Mouse (Mus musculus): ENCODE measurements around the gene Bcl2l13.
"Not testable (repeated sequence)": the region's sequence is repeated elsewhere in the genome, so short reads cannot be mapped to it uniquely, and the experiment has no call there.

Bcl2l13 gene

DNA sequence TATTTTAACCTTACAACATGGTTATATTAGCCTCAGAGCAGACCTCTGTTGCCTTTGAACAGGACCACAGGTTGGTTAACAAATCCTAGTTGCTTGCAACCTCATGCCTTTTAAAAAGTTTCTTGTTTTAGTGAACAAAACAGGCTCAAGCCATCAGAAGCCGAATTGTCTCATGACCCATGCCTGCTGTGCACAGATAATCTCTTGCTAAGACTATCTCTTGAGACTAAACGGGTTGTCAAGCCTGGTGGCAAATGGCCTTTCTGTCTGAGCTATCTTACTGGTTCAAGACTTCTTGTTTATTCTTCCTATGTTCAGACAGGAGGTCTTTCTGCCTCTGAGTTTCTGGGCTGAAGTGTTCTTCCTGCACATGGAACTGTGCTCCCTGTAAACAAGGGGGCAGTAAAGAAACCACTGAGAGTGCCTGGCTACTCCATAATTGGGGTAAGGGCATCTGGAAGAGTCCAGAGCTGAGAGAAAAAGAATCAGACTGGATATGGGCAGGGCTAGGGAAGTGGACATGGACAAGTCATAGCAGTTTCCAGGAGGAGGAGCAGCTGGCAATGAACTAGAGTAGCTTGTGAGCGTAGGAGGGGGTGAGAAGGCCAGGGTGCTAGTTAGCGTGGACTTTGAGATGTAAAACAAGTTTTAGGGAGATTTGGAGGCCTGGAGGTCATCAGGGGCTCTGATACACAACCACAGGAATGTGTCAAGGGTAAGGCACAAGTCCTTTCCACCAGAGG, 5.0 kb upstream of the Bcl2l13 start:
- no peak for DNase-seq

- DNase-seq, result no peak
Observed at GRCm38 (mm10) chr6:120832097-120832496, 3.9 kb upstream of the Bcl2l13 start.

- DNase-seq, result no peak
Observed at GRCm38 (mm10) chr6:120834766-120835321, 1.2 kb upstream of the Bcl2l13 start.

GRCm38 (mm10) chr6:120836389-120837151, 558 bp downstream of the Bcl2l13 start:
- DNase-seq, result no peak

GRCm38 (mm10) chr6:120837152-120837530, 1.1 kb downstream of the Bcl2l13 start:
- DNase-seq, result no peak

DNA sequence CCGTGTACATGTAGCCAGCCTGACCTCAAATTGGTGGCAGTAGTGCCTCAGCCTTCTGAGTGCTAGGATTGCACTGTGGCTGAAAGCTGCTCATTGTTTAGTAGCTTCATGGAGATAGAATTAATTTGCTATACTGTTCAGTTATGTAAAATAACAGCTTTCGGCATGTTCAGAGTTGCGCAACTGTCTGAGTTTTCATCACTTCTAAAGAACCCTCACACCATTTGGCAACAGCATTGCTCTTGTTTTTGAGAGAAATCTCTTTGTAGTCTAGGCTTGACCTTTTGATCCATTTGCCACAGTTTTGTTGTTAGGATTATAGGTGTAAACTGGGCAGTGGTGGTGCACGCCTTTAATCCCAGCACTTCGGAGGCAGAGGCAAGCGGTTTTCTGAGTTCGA, 4.2 kb downstream of the Bcl2l13 start:
- no peak for DNase-seq

GRCm38 (mm10) chr6:120841754-120842153, 5.7 kb downstream of the Bcl2l13 start:
- DNase-seq, result no peak

- DNase-seq, result not testable (repeated sequence)
Observed at GRCm38 (mm10) chr6:120850720-120851119, 14.7 kb downstream of the Bcl2l13 start.

- peak in 1 of 2 experiments; percentile 17 for DNase-seq
Observed at GRCm38 (mm10) chr6:120854413-120854812, 18.4 kb downstream of the Bcl2l13 start.

DNA sequence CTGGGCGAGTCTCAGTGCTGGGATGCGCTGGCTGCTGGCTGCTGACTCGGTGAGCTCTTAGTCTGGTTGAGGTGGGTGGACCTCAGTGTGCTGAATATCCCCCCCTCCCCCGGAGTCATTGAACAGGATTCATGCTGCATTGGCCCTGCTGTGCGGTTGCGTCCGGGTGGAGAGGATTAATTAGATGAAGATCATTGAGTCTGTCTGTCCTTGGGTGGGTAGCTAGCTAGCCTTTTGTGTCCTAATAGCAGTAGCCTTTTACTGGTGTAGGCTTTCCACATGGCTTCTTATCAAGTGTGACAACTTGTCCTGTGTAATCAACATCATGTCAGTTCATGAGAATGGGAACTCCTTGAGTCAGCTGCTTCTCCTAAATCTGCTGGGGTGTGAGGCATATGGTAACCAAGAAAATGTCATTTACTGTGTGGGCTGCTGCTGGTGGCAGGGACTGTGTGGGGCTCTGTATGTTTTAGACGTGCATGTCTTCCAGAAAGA, 22.3 kb downstream of the Bcl2l13 start:
- peak; percentile 14 to 26 for DNase-seq

DNA sequence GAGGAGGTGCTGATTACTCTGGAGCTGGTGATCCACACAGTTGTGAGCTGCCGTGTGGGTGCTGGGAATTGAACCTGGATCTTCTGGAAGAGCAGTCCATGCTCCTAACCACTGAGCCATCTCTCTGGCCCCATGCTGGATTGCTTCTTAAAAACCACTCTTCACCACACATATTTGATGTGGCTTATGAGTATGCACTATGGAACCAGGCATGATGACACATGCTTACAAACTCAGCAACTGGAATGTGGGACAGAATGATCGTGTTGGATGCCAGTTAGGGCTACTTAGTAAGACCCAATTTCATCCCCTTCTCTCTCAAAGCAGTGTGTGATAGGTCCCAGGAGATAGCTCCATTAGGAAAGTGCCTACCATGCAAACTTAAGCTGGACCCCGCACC, 24.1 kb downstream of the Bcl2l13 start:
- DNase-seq, result no peak

DNA sequence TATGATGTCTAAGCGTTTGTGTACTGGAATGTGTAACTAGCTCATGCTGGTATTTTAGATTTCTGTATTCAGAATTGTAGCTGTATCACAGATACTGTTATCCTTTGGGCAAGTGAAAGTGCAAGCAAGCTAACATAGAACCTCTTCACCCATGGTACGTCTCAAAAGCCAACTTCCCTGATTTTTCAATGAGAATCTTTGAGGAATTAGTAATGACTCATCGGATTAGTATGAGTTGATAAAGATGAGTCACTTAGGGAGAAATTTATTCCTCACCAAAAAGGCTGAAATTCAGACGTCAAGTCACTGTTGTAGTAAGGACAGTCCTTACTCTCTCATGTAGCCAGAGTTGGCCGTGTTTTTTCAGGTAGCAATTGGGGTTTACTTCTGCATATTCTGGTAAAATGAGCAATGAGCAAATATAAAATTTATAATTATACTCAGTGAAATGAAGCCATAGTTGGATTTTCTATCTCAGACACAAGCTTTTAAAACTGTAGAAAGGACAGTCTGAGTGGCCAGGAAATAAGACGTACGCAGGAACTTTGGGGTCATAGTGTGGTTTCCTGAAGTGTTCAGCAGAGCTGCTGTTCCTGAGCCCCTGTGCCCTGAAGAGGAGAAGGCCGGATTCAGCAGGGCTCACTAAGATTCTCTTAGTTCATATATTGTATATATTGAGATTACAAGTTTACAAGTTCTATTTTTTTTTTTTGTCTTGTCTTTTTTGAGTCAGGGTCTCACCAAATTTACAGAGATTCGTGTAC, 30.2 kb downstream of the Bcl2l13 start:
- no peak for DNase-seq

GRCm38 (mm10) chr6:120868824-120869223, 32.8 kb downstream of the Bcl2l13 start:
- DNase-seq, result no peak

DNA sequence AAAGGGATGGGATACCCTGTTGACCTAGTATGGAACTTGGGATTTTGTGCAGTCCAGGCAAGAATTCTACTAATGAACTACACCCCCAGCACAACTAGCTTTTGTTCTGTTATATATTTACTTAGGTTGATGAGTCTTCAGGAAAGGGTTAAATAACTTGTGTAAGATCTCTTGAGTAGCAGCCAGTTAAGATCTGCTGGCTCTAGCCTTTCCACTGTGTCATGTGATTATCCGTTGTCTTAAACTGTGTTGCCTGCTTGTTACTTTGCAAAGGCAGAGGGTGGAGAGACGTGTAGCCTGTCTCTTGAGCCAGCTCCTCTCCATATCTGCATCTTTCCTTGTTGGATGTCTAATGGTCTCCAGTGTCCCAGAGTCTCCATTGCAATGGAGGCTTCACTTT, 35.3 kb downstream of the Bcl2l13 start:
- no peak for DNase-seq

DNA sequence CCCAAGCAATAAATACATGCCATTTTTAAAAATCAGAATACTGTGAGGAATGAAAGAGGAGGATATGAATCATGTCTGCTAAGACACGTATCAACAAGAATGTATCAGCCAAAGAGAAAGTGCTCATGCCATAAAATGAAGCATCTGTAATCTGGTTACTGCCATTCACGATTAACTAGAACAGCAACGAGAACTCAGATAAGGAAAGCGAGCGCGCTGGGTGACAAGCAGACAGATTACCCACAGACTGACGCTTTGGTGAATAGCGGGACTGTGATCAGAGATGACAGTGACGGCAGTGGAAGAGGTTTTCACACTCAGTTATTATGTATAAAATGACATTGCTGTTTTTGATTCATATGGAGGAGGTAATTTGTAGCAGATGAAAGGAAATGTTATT, 37.9 kb downstream of the Bcl2l13 start:
- DNase-seq, result no peak

DNA sequence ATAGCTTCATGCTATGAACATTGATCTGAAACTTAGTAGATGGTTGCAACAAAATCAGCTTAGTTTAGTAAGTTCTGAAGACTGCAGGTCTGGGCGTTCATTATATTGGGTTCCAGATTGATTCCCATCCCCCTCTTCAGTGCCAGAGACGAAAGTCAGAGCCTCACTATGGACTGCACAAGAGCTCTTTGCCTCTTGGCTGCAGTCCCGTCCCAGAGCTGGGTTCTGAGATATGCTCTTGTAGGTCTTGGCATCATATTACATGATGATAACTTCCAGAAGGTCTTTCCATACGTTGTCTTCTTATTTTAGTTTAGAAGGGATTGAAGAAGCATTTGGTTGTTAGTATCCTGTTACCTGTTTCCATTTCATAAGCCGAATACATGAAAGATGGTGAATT, 43.0 kb downstream of the Bcl2l13 start:
- no peak for DNase-seq

DNA sequence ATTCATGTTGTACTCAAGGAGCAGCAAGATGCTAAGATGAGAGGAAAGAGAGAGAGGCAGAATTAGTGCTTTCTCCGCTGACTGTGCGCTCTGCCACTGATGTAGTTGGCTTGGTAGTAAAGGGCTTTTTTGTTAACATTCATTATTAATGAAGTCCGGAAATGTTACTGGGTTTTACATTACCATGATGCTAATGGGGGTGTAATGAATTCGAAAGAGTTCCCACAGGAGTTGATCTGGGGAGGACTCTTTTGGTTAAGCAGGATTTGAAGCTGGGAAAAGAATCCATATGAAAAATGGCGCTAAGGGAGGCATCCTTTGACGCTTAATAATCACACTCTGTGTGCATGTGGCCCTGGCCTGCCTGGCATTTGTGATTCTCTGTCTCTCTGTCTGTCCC, 48.4 kb downstream of the Bcl2l13 start:
- DNase-seq, result no peak

DNA sequence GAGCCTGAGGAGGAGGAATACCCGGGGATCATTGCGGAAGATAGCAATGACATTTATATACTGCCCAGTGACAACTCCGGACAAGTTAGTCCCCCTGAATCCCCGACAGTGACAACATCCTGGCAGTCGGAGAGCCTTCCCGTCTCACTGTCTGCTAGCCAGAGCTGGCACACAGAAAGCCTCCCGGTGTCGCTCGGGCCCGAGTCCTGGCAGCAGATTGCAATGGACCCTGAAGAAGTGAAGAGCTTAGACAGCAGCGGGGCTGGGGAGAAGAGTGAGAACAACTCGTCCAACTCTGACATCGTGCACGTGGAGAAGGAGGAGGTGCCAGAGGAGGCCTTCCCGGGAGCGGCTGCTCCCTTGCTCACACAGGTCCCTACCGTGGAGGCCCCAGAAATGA, 50.7 kb downstream of the Bcl2l13 start:
- DNase-seq, result peak; percentile 34 to 50

DNA sequence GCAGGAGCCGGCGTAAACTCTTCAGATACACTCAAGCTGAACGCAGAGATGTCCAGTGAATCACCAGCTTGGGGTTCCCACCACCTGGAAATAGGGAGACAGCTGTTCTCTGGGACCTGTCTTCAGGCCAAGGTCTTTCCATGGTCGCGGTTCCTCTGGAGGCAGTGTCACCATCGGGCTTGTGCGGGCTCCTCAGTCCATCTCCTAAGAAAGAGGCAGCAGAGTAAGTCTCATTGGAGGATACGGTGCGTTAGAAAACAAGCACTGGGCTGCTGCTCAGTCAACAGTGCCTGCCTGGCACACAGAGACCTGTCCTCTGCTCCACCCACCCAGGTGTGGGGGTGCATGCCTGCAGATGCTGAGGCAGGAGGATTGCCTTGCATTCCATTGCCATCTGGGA, 58.1 kb downstream of the Bcl2l13 start:
- no peak for DNase-seq

DNA sequence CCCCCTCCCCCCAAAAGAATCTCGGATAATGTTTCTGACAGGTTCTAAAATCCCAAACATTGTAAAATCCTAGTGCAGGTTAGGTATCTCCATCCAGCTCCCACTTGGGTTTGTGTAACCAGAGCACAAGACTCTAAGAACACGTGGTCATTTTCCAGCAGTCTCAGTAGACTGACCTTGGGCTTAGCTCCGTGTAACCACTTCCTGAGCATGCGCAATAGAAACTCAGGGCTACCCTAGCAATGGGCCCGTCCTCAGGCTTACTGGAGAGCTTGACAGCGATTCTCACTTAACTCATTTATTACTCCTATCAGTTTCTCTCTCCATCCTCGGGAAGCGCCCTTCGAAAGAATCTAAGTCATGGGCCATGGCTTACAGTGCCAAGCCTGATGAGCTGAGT, 58.5 kb downstream of the Bcl2l13 start:
- no peak for DNase-seq

DNA sequence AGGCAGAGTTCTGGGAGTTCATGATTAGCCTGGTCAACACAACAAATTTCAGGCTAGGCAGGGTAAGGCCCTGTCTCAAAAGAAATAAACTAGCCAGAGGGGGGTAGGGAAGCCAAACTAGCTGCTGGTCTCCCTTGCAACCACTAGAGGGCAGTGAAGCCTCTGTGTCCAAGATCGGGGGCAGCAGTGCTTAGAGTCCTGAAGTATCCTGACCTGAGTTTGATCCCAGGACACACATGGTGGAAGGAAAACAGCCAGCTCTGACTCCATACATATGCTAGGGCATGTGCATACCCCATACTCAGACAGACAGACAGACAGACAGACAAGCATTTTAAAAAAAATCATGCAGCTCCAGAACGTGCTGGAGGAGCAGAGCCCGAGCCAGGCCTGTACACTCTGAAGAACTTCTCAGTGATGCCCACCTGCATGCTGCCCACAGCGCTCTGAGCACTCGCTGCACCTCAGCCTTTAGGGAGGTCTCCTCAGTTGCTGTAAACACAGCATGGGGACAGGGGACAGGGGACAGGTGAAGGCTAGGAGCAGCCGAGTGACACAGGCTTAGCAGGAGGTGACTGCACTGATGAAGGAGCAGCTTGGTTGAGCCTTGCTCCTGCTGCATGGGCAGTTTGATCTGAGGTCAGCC, 62.3 kb downstream of the Bcl2l13 start:
- DNase-seq, result peak; percentile 46 to 61
